Mouse (Mus musculus) spleen, postnatal 4 days (tissue): ENCODE measurements at regions not wholly inside any gene's neighbourhood (a gene's known extent, or its start where the extent isn't known, plus 50 kb on each side); places are given as distances from the start of the nearest gene placed in this dataset.

Experiments
- DNase-seq, 2 experiments: peaks; one replicate each; pipeline ENCODE4 v3.0.0; 2022; ENCODE audit warnings: low spot score in 2 of 2

DNA sequence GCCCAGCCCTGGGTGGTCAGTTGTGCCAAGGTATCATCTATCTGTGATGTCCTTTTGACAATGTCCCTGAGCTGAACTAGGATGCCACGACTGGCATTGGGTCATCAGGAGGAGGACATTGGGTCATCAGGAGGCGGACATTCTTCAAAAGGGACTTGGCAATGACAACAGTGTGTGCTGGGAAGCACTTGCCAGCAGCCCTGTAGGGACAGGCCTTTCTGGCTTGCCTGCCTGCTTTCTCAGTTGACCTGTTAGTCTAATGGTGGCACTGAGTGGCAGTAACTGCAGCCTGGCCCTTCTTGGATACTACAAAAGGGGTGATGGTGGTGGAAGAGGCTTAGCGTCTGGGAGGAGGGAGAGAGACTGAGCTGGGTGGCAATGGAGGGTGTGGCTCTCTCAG, 137.2 kb upstream of the Prox1 start:
- DNase-seq = peak in 1 of 2 experiments; percentile 44

DNA sequence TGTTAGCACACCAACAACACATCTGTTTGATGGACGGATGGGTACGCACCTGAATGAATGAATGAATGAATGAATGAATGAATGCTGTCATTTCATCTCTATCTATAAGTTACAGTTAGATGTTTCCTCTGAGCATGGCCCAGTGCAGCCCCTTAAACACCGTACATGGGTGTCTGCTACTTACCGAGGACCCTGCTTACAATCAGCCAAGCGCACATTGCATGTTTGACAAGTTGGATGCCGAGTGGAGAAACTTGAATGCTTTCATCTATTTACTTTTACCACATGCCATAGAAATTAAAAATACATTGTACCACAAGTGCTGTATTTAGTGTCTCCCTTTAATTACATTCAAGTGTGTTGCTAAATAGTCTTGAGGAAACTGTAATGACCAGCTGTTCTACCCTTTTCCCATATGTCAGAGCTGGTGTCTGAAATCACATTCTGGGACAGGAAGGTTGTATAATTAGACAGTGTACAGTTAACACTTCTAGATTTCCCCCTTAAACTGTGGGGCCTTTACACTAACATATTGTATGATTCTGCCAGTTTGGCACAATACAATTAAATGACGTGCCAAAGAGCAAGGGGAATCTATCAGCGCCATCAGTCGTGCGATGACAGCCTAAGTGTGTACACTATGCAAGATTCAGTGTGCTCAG, 127.3 kb upstream of the Prox1 start:
- no peak for DNase-seq

DNA sequence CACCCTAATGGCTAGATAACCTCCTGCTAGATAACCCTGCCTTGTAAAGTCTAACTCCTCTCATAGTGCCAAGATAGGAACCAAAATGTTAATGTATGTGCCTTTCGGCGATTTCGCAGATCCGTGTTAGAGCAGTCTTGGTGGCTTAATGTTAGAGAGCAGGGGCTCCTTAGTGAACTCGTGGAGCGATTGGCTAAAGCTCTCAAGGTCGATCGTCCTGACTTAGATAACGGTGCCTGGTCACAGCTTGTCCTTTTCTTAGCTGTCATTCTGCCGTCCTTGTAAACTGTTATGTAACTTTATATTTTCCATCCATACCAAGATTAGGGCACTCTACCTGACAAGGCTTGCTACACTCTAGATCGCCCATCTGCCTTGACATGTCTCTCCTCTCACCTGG, 119.5 kb upstream of the Prox1 start:
- DNase-seq = no peak

DNA sequence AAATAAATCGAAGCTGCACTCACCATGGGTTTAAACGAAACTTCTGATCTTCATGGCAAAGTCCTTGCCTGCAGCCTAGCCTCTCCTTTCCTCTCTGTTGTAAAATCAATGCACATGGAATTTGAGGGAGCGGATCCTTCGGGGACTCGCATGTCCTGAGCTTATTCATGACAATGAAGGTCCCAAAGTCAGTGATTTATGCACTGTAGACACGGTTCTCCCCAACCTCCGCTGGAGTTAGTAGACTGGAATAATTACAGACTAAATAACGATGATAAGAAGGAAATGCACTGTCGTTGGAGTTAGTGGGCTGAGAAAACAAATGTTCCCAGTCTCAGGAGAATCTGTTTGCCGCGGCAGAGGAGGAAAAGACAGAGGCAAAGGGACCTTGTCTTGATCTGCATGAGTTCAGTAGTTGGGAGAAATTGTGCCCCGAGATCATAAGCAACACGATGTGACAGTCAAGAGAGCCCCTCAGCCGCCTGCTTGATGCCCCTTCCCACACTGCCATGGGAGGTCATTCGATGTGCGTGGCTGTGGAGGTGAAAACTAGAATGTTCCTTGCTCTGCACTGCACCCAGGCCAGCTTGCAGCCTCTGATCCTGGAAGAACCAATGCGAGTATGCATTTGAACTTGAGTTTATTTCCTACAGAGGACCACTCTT, 116.1 kb upstream of the Prox1 start:
- DNase-seq = no peak

DNA sequence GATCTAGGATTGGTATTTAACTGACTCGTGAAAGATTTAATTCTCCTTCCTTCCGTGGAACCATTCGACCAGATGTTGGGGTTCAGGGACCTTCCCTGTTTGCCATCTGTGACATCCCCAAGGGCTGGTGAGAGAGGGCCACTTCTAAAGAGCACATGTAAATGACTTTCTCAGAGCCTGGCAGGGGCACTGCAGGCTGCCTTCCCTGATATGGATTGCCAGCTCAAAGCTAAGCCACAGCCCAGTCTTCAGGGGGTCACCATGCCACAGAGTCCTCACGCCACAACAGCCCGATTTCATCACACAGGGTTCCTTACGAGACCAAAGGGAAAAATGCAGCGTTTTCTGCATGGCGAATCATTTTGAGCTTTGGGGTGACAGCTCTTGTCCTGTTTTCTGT, 115.1 kb upstream of the Prox1 start:
- no peak for DNase-seq

DNA sequence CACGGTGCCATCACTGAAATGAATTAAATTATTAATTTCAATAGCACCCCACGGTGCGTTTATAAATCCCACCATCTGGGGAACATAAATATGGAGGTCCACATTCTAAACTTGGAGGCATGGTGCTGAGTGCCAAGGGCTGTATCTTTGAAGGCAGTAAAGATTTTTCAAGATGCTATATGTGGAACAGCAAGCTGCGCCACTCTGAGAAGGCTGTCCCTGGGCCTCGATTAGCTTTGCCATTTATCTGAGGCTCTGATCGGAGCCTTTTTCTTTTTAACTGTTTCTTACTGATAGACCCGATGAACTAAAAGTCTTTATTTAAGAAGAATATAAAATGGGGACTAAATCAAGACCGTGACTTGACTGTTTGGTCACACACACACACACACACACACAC, 114.5 kb upstream of the Prox1 start:
- no peak for DNase-seq

DNA sequence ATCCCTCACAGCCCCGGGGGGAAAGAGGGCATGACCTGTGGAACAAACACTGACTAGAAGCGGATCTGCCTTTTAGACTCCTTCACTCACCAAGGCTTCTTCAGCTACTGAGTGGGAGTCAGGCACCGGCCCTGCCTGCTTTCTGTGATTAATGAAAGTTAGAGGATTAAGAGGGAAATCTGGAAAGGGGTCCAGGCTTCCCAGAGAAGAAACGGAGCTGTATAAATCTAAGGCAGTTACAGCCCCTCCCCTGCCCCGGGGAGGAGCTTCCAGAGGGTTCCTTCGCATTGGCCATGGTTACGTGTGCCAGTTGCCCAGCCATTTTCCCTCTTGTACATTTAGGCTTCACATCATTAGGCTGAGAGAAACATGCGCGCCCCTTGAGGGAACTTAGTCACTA, 113.6 kb upstream of the Prox1 start:
- no peak for DNase-seq

DNA sequence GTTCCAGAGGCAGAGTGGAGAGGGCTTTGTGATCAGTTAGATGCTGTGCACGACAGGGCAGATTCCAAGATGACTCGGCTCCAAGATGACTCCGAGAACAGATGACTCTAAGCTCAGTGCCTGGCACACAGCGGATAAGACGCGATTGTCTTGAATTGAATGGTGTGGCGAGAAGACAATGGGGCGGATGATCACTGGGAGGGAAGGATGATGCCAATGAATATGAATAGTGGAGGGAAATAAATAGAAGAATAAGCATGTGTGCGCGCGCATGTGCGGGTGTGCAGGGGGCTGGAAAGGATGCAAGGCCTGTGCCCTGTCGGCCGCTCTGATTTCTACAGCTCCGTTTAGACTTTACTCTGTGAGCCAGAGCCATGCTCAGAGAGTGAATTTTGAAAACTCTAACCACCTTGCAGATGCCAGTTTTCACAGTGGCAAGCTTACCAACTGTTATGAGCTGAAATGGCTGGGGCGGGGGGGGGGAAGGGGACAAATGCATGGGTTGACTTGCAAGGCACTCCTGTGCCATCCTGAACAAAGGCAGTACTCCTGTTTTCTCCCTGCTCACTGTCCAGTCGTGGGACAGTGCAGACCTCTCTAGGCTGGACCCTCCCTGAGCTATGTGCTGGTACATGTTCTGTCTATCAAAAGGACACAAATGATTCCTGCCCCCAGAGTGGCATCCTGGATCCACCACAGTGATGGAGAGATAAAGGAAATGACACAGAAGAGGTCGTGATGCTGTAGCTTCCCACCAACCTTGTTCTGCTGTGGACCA, 109.8 kb upstream of the Prox1 start:
- DNase-seq = no peak

DNA sequence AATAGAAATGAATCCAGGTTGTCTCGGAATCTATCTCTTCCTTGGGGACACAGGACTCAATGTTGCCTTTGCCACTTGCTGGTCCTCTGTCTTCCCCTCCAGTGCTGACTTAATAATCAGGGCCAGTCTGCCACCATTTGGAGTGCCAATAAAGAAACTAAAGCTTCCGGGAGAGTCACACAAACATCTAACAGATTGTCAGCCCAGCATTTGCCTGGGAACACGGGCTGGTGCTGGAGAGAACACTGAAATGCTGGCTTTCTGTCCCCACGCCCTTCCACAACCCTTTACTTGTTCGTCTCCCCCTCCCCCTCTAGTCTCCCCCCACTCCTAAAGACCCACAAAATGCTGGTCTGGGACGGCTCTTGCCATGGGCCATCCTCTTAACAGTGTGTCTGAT, 104.4 kb upstream of the Prox1 start:
- no peak for DNase-seq

DNA sequence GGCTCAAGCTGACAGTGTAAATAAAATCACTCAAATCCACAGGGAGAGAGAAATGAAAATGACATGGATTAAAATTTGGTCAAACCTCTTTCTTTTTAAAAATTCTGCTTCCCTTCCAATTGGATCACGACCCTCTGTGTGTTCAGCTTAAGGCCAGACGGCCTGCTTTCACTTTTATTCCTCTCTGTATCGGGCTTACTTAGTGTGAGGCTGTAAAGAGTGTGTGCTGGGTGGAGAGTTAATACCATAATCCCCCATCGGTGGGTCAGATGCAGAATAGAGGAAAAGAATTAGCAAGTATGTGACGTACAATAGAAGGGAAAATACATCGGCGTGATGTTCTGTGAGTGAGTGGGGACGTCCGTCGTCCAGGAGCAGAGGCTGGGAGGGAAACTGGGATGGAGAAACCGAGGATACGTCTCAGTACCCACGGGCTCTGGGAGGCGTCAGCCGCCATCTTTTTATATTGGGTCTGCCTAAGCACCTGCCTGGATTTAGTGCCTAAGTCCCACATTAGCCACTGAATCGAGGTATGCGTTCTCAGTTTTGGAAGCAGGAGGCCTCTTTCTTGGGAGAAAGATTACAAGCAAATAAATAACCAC, 100.4 kb upstream of the Prox1 start:
- DNase-seq = no peak

DNA sequence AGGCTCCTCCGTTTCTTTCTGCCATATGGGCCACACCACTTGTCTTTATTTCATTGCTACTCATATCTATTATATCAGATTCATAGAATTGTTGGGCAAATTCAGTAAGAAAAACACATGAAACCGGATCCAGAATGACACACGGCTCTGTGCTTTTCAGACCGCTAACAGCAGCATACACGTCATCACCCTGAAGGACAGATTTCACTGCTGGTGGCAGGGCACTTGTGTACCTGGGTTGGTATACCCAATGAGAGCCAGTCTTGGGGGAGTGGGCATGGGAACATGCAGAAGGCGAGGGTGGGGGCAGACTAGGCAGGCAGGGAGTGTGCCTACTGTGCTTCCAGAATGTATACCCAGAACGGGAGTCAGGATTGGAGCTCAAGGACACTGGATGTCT, 98.7 kb upstream of the Prox1 start:
- DNase-seq = no peak

DNA sequence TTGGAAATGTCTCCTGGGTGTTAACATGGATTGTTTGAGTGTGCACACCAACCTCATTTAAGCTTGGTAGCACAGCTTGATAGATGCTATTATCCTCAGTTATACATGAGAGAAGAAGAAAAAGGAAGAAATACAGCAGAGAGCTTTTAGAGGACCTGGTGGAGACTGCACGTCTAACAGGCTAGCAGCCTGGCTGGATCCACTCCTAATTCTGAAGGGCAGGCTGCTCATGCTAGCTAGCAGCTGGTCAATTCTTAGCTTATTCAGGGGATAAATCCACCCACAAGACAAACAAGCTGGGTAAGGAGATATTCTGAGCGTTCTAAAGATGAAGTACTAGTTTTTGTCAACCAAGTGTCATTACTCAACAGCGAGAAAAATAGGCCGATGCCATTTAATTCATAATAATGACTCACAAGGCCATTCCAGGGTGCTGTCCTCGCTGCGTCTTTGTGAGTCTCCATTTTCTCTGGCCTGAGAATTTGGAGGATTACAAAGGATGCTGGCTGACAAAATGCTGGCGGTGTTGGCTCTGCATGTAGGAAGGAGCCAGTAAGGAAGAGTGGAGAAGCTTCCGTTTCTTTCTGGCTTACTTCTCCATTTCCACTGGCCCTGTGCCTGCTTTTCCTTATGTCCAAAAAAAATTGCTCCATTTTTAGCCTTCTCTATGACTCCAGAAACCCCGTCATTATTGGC, 94.7 kb upstream of the Prox1 start:
- no peak for DNase-seq

DNA sequence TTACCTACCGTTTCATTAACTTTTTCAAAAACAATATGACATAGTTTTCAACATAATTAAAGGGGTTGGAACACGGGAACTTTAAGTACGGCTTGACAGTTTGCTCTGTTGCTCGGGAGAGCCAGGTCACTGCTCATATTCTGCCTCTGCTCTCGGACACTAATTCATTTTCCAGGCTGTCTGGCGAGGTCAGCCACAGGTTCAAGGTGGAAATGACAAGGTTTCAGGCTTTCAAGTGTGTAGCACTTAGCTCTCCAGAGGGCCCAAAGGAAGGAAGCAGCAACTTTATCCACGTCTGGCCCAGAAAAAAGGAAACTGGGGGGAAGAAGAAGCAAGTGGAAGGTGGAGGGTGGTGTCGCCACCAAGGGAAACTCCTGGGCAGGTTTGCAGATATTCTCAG, 94.0 kb upstream of the Prox1 start:
- DNase-seq = no peak

DNA sequence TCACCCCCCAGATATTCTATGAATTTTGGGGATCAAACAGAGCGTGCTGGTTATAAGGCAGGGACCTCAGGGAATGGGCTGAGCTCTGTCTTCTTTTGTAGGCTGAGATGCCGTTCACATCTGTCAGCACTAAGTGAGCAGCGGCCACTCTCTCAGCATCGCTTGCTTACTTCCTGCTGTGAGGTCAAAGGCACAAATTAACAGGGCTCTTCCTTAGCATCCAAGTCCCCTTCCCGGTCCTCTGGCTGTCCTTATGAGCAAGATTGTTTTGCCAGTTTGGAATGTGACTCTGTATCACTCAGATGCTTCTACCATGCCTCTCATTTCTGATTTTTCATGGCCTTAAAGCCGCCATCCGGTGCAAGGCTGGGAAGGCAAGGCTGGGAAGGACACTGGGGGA, 93.1 kb upstream of the Prox1 start:
- DNase-seq = no peak

DNA sequence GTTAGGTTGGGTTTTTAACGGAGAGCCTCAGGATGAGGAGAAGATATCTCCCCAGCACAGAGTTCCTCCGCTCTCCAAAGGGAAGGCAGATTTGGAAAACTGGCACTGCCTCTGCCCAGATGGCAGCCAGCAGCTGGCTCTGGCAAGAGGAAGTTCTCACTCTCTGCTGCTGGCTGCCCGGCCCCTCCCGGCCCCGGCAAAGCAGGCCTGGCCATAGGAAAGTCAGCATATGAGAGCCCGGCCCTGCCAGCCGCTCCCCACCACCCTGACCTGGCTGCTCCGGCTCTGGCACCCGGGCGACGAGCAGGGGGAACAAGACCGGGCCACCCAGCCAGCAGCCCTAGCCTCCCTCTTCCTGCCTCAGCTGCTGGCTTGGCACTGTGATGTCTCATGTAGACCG, 89.1 kb upstream of the Prox1 start:
- DNase-seq = no peak

DNA sequence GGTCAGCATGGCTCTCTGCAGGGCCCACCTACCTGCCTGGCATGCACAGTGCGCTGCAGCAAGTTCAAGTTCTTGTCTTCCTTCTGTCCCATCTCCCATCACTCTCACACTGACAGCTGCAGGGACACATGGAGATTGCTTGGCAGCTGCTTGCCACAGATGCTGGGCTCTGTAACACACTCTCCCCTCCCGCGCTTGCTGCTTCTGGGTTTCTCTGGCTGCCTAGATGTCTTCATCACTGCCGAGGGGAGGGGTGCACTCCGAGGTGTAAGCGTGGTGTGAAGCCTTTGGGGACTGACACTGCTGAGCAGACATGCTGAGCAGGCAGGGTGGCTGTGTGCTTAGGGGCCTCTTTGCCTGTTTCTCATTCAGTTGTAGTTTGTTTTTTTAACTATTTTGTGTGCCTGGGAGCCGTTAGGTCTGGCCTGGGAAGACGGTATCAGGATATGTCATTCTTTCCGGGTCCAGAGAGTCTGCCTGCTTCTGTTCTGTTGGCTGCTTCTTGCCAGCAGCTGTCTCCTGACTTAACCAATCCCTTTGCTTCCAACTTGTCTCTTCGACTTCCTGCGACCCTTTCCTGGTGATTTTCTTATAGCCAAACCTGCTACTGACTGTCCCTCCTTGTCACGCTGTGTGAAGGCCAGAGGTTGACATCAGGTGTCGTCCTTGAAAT, 80.2 kb upstream of the Prox1 start:
- no peak for DNase-seq

DNA sequence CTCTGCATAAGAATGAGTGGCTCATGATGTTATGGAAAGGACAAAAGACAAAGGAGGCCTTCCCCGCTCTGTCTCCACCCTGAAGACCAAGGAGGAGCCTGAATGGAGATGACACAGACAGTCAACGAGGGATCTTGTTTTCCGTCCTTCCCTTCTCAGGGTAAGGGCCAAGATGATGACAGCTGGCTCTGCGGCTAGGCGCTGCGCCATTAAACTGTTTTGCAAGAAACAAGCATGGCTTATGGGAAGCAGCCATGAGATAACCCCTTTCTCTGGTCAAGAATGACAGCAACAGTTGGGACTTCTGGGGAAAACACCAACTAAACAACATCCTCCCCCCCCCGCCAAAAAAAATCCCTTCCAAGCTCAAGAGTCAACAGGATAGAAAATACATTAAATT, 72.0 kb upstream of the Prox1 start:
- no peak for DNase-seq

DNA sequence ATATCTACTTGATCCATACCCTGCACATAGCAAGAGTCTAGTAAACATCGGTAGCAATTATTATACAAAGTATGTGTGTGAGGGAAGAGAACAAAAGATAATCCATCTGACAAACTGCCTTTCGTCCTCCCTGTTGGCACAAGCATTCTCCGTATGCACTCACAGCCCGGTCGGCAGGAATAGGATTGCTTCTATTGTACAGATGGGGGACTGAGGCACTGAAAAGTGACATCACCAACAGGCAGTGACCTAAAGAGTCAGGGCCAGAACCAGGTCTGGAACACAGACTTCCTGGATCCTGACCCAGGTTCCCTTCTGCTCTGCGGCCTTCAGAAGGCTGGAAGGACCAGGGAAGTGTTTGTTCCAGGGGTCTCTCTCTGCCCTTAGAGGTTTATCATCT, 69.3 kb upstream of the Prox1 start:
- no peak for DNase-seq

DNA sequence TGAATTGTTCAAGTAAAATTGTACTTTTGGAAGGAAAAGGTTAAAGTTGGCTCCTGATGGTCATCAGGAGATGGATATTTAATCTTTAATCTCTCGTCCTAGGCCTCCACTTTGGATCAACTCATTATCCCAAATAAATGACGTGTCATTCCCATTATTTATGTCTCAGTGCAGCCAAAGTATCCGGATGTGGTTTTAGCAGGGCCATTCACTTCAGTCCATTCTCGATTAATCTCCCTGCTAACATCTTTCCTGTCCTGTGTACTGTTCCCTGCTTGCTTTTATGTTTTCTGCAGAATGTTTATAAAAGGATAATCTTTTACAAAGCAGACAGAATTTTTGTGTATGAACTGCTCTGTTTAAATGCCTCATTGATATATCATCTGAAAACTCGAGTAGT, 60.4 kb upstream of the Prox1 start:
- DNase-seq = no peak

DNA sequence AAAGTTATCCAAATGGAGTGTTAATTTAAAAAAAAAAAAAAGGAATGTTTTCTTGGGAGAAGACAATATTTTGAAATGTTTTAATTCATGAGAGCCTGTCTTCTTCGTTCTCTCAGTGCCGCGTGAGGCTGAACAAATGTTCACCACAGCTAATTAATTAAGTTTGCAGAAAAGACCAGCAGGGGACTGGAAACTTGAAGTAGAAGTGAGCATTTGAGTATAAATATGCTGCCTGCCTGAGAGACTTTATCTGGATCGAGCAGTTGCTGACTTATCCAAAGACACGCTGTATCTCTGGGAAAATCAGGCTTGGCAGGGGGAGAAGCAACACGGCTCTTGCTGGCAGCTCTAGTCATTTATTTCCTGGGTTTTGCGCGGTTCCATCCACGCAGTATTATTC, 49.9 kb upstream of the Prox1 start:
- DNase-seq = no peak
